Mouse (Mus musculus): ENCODE data around the gene Lama5. TPM values are rescaled to one million over a fixed set of nuclear protein-coding genes. Genes with fewer than 3 reads are reported as not detected.
"Not testable (repeated sequence)": the region's sequence is repeated elsewhere in the genome, so short reads cannot be mapped to it uniquely, and the experiment has no call there.

The Lama5 gene
- polyA plus RNA-seq, 1 experiment from 2014 or later = 2.9 TPM

GRCm38 (mm10) chr2:180174121-180174520 lies 51.5 kb downstream of the Lama5 start:
- ATAC-seq (ENCODE audit: low FRiP score, low read depth) = no peak
- H3K36me3 ChIP-seq = peaks cover 56% of the 10 kb centered on the region
- WGBS = 98% methylated on average over 5 of the region's 5 CpGs

GRCm38 (mm10) chr2:180173711-180174110 lies 51.9 kb downstream of the Lama5 start:
- WGBS = 96% methylated on average over 8 of the region's 8 CpGs
- Histone ChIP-seq H3K9ac (0 out of 2 replicates have a peak overlapping the region, but pooled peaks have one; percentile 27), H3K36me3 (peaks cover 53% of the 10 kb centered on the region), H3K4me1 (peaks cover 22% of the 10 kb centered on the region), H3K4me2 (replicated peaks) (peak overlapping the region; percentile 86)
- H3K27me3 ChIP-seq (replicated peaks); H3K27ac ChIP-seq; ATAC-seq (ENCODE audit: low FRiP score, low read depth); H3K9me3 ChIP-seq; H3K4me3 ChIP-seq: not testable (repeated sequence)

More at GRCm38 (mm10) chr2:180174121-180174520, 51.5 kb downstream of the Lama5 start:
- Histone ChIP-seq H3K4me3 (no peak overlapping the region), H3K9me3 (no peaks in the 10 kb centered on the region), H3K27me3 (replicated peaks) (no peaks in the 10 kb centered on the region), H3K4me1 (peaks cover 22% of the 10 kb centered on the region), H3K4me2 (replicated peaks) (no peak overlapping the region), H3K9ac (no peak overlapping the region), H3K27ac (no peak overlapping the region)

GRCm38 (mm10) chr2:180173163-180173562 lies 52.5 kb downstream of the Lama5 start:
- Histone ChIP-seq H3K27me3 (replicated peaks) (no peaks in the 10 kb centered on the region), H3K36me3 (peaks cover 48% of the 10 kb centered on the region), H3K9me3 (no peaks in the 10 kb centered on the region), H3K4me3 (no peak overlapping the region), H3K27ac (no peak overlapping the region), H3K9ac (0 out of 2 replicates have a peak overlapping the region, but pooled peaks have one; percentile 91), H3K4me2 (replicated peaks) (peak overlapping the region; percentile 86), H3K4me1 (peaks cover 22% of the 10 kb centered on the region)
- WGBS = 86% methylated on average over 4 of the region's 4 CpGs
- ATAC-seq (ENCODE audit: low FRiP score, low read depth) = no peak

- Histone ChIP-seq H3K36me3 (peaks cover 38% of the 10 kb centered on the region), H3K9me3 (no peaks in the 10 kb centered on the region), H3K4me3 (peak overlapping the region; percentile 86), H3K27me3 (replicated peaks) (no peaks in the 10 kb centered on the region), H3K4me2 (replicated peaks) (peak overlapping the region; percentile 86), H3K4me1 (peaks cover 22% of the 10 kb centered on the region), H3K27ac (no peak overlapping the region), H3K9ac (peak overlapping the region; percentile 91)
- no peak for ATAC-seq (ENCODE audit: low FRiP score, low read depth)
- WGBS = 3% methylated on average over 9 of the region's 9 CpGs
Measured at GRCm38 (mm10) chr2:180172152-180172551, 53.5 kb downstream of the Lama5 start.

GRCm38 (mm10) chr2:180171522-180172070 lies 54.1 kb downstream of the Lama5 start:
- Histone ChIP-seq H3K9ac (peak overlapping the region; percentile 91), H3K4me3 (peak overlapping the region; percentile 86), H3K27me3 (replicated peaks) (no peaks in the 10 kb centered on the region), H3K4me1 (peaks cover 22% of the 10 kb centered on the region), H3K9me3 (no peaks in the 10 kb centered on the region), H3K27ac (peak overlapping the region; percentile 71; the same call in 1 of the 2 replicates), H3K4me2 (replicated peaks) (peak overlapping the region; percentile 86), H3K36me3 (peaks cover 33% of the 10 kb centered on the region)
- peak; percentile 75 for ATAC-seq (ENCODE audit: low FRiP score, low read depth)
- under 1% methylated on average over 80 of the region's 80 CpGs for WGBS

- peaks cover 22% of the 10 kb centered on the region for H3K4me1 ChIP-seq
- peak; percentile 99 for ATAC-seq (ENCODE audit: low FRiP score, low read depth)
- H3K4me2 ChIP-seq (replicated peaks) = peak within 1 kb of the TSS; percentile 86
- H3K27me3 ChIP-seq (replicated peaks) = no peaks in the 10 kb centered on the region
- peak within 1 kb of the TSS; percentile 91 for H3K9ac ChIP-seq
- peak within 1 kb of the TSS; percentile 86 for H3K4me3 ChIP-seq
- 6% methylated on average over 41 of the region's 41 CpGs for WGBS
- peak within 1 kb of the TSS; percentile 71; the same call in 1 of the 2 replicates for H3K27ac ChIP-seq
- H3K9me3 ChIP-seq = no peaks in the 10 kb centered on the region
- H3K36me3 ChIP-seq = peaks cover 27% of the 10 kb centered on the region
Measured at GRCm38 (mm10) chr2:180170806-180171521, 54.7 kb downstream of the Lama5 start, which contains the start of gene Adrm1. Adrm1 (plus strand) TSS chr2:180171485.

GRCm38 (mm10) chr2:180170151-180170805 lies 55.4 kb downstream of the Lama5 start:
- peak overlapping the region; percentile 86 for H3K4me2 ChIP-seq (replicated peaks)
- no peak overlapping the region for H3K27ac ChIP-seq
- peaks cover 21% of the 10 kb centered on the region for H3K36me3 ChIP-seq
- H3K27me3 ChIP-seq (replicated peaks) = no peaks in the 10 kb centered on the region
- 92% methylated on average over 11 of the region's 11 CpGs for WGBS
- 0 out of 2 replicates have a peak overlapping the region, but pooled peaks have one; percentile 91 for H3K9ac ChIP-seq
- no peak overlapping the region for H3K4me3 ChIP-seq
- no peaks in the 10 kb centered on the region for H3K9me3 ChIP-seq
- peaks cover 22% of the 10 kb centered on the region for H3K4me1 ChIP-seq
- no peak for ATAC-seq (ENCODE audit: low FRiP score, low read depth)

- WGBS = 82% methylated on average over 2 of the region's 2 CpGs
- ATAC-seq (ENCODE audit: low FRiP score, low read depth) = no peak
- peaks cover 6% of the 10 kb centered on the region; the same call in 1 of the 2 replicates for H3K4me1 ChIP-seq
- no peak overlapping the region for H3K4me3 ChIP-seq
- H3K27ac ChIP-seq = no peak overlapping the region
- no peak overlapping the region for H3K9ac ChIP-seq
- H3K9me3 ChIP-seq = no peaks in the 10 kb centered on the region
- no peak overlapping the region for H3K4me2 ChIP-seq (replicated peaks)
- peaks cover 21% of the 10 kb centered on the region for H3K36me3 ChIP-seq
- H3K27me3 ChIP-seq (replicated peaks) = no peaks in the 10 kb centered on the region
Measured at GRCm38 (mm10) chr2:180166869-180167268, 58.8 kb downstream of the Lama5 start.

- 83% methylated on average over 2 of the region's 2 CpGs for WGBS
Measured at GRCm38 (mm10) chr2:180165855-180166254, 59.8 kb downstream of the Lama5 start.

GRCm38 (mm10) chr2:180158627-180159026 lies 67.0 kb downstream of the Lama5 start:
- H3K9me3 ChIP-seq = no peaks in the 10 kb centered on the region
- no peak overlapping the region for H3K9ac ChIP-seq
- H3K4me3 ChIP-seq = no peak overlapping the region
- no peak for ATAC-seq (ENCODE audit: low FRiP score, low read depth)
- H3K36me3 ChIP-seq = peaks cover 76% of the 10 kb centered on the region
- H3K4me1 ChIP-seq = no peaks in the 10 kb centered on the region
- H3K27me3 ChIP-seq (replicated peaks) = no peaks in the 10 kb centered on the region
- 94% methylated on average over 3 of the region's 3 CpGs for WGBS
- no peak overlapping the region for H3K4me2 ChIP-seq (replicated peaks)
- H3K27ac ChIP-seq = no peak overlapping the region

More at GRCm38 (mm10) chr2:180165855-180166254, 59.8 kb downstream of the Lama5 start:
- Histone ChIP-seq H3K27ac (no peak overlapping the region), H3K27me3 (replicated peaks) (no peaks in the 10 kb centered on the region), H3K4me2 (replicated peaks) (no peak overlapping the region), H3K9ac (no peak overlapping the region), H3K4me1 (peaks cover 4% of the 10 kb centered on the region; the same call in 1 of the 2 replicates), H3K9me3 (no peaks in the 10 kb centered on the region), H3K4me3 (no peak overlapping the region), H3K36me3 (peaks cover 31% of the 10 kb centered on the region)
- no peak for ATAC-seq (ENCODE audit: low FRiP score, low read depth)

GRCm38 (mm10) chr2:180154796-180155195 lies 70.9 kb downstream of the Lama5 start:
- Histone ChIP-seq H3K27ac (no peak overlapping the region), H3K27me3 (replicated peaks) (no peaks in the 10 kb centered on the region), H3K4me3 (no peak overlapping the region), H3K4me2 (replicated peaks) (no peak overlapping the region), H3K9ac (no peak overlapping the region), H3K9me3 (no peaks in the 10 kb centered on the region), H3K36me3 (peaks cover 77% of the 10 kb centered on the region), H3K4me1 (no peaks in the 10 kb centered on the region)
- WGBS = 64% methylated on average over 3 of the region's 3 CpGs
- ATAC-seq (ENCODE audit: low FRiP score, low read depth) = no peak

- H3K27me3 ChIP-seq (replicated peaks) = no peaks in the 10 kb centered on the region
- no peak overlapping the region for H3K27ac ChIP-seq
- WGBS = 89% methylated on average over 9 of the region's 9 CpGs
- no peak for ATAC-seq (ENCODE audit: low FRiP score, low read depth)
- no peaks in the 10 kb centered on the region for H3K9me3 ChIP-seq
- H3K4me2 ChIP-seq (replicated peaks) = no peak overlapping the region
- no peak overlapping the region for H3K9ac ChIP-seq
- no peaks in the 10 kb centered on the region for H3K4me1 ChIP-seq
- H3K4me3 ChIP-seq = no peak overlapping the region
- H3K36me3 ChIP-seq = peaks cover 77% of the 10 kb centered on the region
Measured at GRCm38 (mm10) chr2:180148551-180148950, 77.1 kb downstream of the Lama5 start.
